Mouse (Mus musculus) lung, adult 2 months (tissue): ENCODE data around the gene Zfp46.

Source experiments
- CTCF ChIP-seq: fragments of 200-500 bp; IDR thresholded peaks from 2 replicates; pipeline ENCODE4 v1.5.1; 2011; ENCODE audit warnings: mild to moderate bottlenecking, low read length, control low read depth; ENCODE audit not compliant: insufficient read depth
- POLR2A ChIP-seq: fragments of 200-500 bp; IDR thresholded peaks from 2 replicates; pipeline ENCODE4 v1.6.1; 2011; ENCODE audit warnings: low read depth, mild to moderate bottlenecking, control low read depth, low read length, borderline replicate concordance; ENCODE audit errors: extremely low read depth

DNA sequence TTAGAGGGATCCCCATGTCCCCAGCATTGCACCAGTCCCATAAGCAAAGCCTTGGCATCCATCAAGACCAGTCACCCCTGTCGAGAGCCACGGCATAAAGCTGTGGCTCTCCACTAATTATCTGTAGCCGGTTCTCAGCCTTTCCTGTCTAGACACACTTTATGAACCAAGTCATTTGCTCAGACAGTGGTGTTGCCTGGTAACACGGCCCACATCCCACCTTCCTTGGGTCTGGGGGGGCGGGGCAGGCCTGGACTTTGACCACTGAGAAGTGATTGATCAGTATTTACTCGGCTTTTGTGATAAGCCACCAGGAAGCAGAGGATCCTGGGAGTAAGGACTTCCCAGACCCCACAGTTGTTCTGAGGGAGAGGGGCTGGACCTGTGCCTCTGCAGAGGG lies 28.6 kb upstream of the Zfp46 start:
- TF ChIP-seq POLR2A (no peak), CTCF (no peak)
